Mouse (Mus musculus): ENCODE data around the gene Sp1. TPM values are rescaled to one million over a fixed set of nuclear protein-coding genes. Genes with fewer than 3 reads are reported as not detected.

Sp1 gene
- total RNA-seq, 2 experiments from 2014 or later: 16.1 to 19.3 TPM

GRCm38 (mm10) chr15:102399229-102400221 is 6.4 kb upstream of the Sp1 start:
- peak; percentile 97 for DNase-seq (ENCODE audit: low spot score)

GRCm38 (mm10) chr15:102400476-102401045 is 5.4 kb upstream of the Sp1 start:
- no peak for DNase-seq (ENCODE audit: low spot score)

- DNase-seq (ENCODE audit: low spot score): no peak
These were observed 4.7 kb upstream of the Sp1 start for GRCm38 (mm10) chr15:102401278-102401677.

GRCm38 (mm10) chr15:102402210-102402609 is 3.7 kb upstream of the Sp1 start:
- no peak for DNase-seq (ENCODE audit: low spot score)

- no peak for DNase-seq (ENCODE audit: low spot score)
These were observed 1.1 kb upstream of the Sp1 start for GRCm38 (mm10) chr15:102404608-102405488.

GRCm38 (mm10) chr15:102406196-102406911 is 411 bp downstream of the Sp1 start:
- peak; percentile 83 for DNase-seq (ENCODE audit: low spot score)

GRCm38 (mm10) chr15:102406912-102407580 is 1.1 kb downstream of the Sp1 start:
- DNase-seq (ENCODE audit: low spot score): no peak

GRCm38 (mm10) chr15:102407681-102408557 is 2.0 kb downstream of the Sp1 start:
- no peak for DNase-seq (ENCODE audit: low spot score)

GRCm38 (mm10) chr15:102408558-102409130 is 2.7 kb downstream of the Sp1 start:
- DNase-seq (ENCODE audit: low spot score): no peak

GRCm38 (mm10) chr15:102409286-102409685 is 3.3 kb downstream of the Sp1 start:
- DNase-seq (ENCODE audit: low spot score): no peak

GRCm38 (mm10) chr15:102411077-102411476 is 5.1 kb downstream of the Sp1 start:
- DNase-seq (ENCODE audit: low spot score): no peak

GRCm38 (mm10) chr15:102413687-102414086 is 7.7 kb downstream of the Sp1 start:
- DNase-seq (ENCODE audit: low spot score): no peak

- DNase-seq (ENCODE audit: low spot score): no peak
These were observed 11.6 kb downstream of the Sp1 start for GRCm38 (mm10) chr15:102417524-102417923.

- DNase-seq (ENCODE audit: low spot score): no peak
These were observed 15.0 kb downstream of the Sp1 start for GRCm38 (mm10) chr15:102420986-102421385.

GRCm38 (mm10) chr15:102421437-102421836 is 15.5 kb downstream of the Sp1 start:
- peak; percentile 64 for DNase-seq (ENCODE audit: low spot score)

- DNase-seq (ENCODE audit: low spot score): no peak
These were observed 17.8 kb downstream of the Sp1 start for GRCm38 (mm10) chr15:102423602-102424240.

- DNase-seq (ENCODE audit: low spot score): no peak
These were observed 18.7 kb downstream of the Sp1 start for GRCm38 (mm10) chr15:102424657-102425056.

- no peak for DNase-seq (ENCODE audit: low spot score)
These were observed 21.0 kb downstream of the Sp1 start for GRCm38 (mm10) chr15:102426963-102427362.

GRCm38 (mm10) chr15:102432046-102432445 is 26.1 kb downstream of the Sp1 start:
- no peak for DNase-seq (ENCODE audit: low spot score)

Data from gastrocnemius, adult 18-20 months (tissue).